ENCODE assay signal across 9 mouse cellular contexts in the genomic region with DNA sequence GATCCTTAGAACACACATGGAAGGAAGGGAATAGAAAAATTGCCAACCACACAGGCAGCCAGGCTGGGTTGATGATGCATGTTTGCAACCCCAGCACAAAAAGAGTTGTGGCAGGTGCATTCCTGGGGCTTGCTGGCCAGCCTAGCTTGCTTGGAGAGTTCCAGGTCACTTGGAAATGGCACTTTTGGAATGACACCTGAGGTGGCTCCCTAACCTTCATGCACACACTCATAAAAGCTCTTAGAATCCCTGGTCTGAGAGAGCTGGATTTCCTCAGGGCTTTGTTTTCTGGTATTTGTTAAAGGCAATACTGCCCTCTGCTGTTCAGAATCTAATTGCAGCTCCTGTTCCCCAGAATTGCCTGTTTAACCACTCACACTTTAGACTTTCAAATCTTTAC.
A peak's percentile ranks its signal among the peaks of the same experiment; 100 is the strongest.
DNase-seq lines count a peak whose midpoint lies in the region; ATAC-seq and TF ChIP-seq lines count a peak whose summit lies in the region.
"Had no signal": no experiment of that assay in that cellular context is flagged by ENCODE, and none has a peak within 500 bp of the region (broad histone marks: within the 10 kb centered on the region; RNA-seq: fewer than 3 reads in every experiment).

No protein-coding gene starts in this region.

- H3K4me3 ChIP-seq in forebrain, embryonic 13.5 days: no peak overlapping the region
- no peak overlapping the region for H3K4me3 ChIP-seq in hindbrain, embryonic 15.5 days
- H3K4me3 ChIP-seq: lung, embryonic 15.5 days had no signal

- in situ Hi-C loops in Patski (cut with MboI; ENCODE audit: low pct_unique_long_range_greater_than_20kb): loop anchor here (5.0 kb wide), 1 partner anchor 884 kb away; no protein-coding TSS in a partner anchor

- H3K27me3 ChIP-seq in Patski: no peaks in the 10 kb centered on the region
- no peaks in the 10 kb centered on the region for H3K27me3 ChIP-seq in forebrain, embryonic 13.5 days
- H3K27me3 ChIP-seq in hindbrain, embryonic 15.5 days: no peaks in the 10 kb centered on the region
- H3K27me3 ChIP-seq: lung, embryonic 15.5 days had no signal

- no peak for DNase-seq in Patski (ENCODE audit: low read depth, low spot score)
- DNase-seq in c-Kit-positive CD71-positive TER-119-negative erythroid progenitor cells, embryonic 14.5 days (ENCODE audit: low read depth): peak; percentile 34
- DNase-seq in layer of hippocampus, postnatal 14 days (ENCODE audit: low spot score in 2 of 2): peak; percentile 51 to 87
- peak; percentile 79 for DNase-seq in lung, postnatal 25 days (ENCODE audit: low spot score)
- DNase-seq in retina, adult 2 months (ENCODE audit: low read depth, low spot score): peak; percentile 65

- H3K4me1 ChIP-seq in forebrain, embryonic 13.5 days: peaks cover 3% of the 10 kb centered on the region; the same call in 1 of the 2 replicates
- H3K4me1 ChIP-seq in hindbrain, embryonic 15.5 days (replicated peaks): peaks cover 4% of the 10 kb centered on the region; the same call in 1 of the 2 replicates
- H3K4me1 ChIP-seq: lung, embryonic 15.5 days had no signal

- no peak overlapping the region for H3K4me2 ChIP-seq in forebrain, embryonic 13.5 days
- H3K4me2 ChIP-seq in hindbrain, embryonic 15.5 days: no peak overlapping the region
- H3K4me2 ChIP-seq: lung, embryonic 15.5 days had no signal

- H3K36me3 ChIP-seq in forebrain, embryonic 13.5 days (ENCODE audit: poor library complexity, severe bottlenecking): no peaks in the 10 kb centered on the region
- H3K36me3 ChIP-seq in hindbrain, embryonic 15.5 days: no peaks in the 10 kb centered on the region

- TF ChIP-seq CTCF in Patski (IDR thresholded peaks at IDR 0.05): peak; percentile 74

- H3K9me3 ChIP-seq in forebrain, embryonic 13.5 days (replicated peaks): no peaks in the 10 kb centered on the region
- H3K9me3 ChIP-seq in hindbrain, embryonic 15.5 days: no peaks in the 10 kb centered on the region
- H3K9me3 ChIP-seq: lung, embryonic 15.5 days had no signal

- H3K27ac ChIP-seq in forebrain, embryonic 13.5 days: no peak overlapping the region
- peak overlapping the region; percentile 11; the same call in 1 of the 2 replicates for H3K27ac ChIP-seq in hindbrain, embryonic 15.5 days (replicated peaks)
- H3K27ac ChIP-seq: lung, embryonic 15.5 days had no signal

- POLR2A ChIA-PET in Patski (lab: Charles Lee): no interaction called here

- no peak overlapping the region; the same call in 1 of the 2 replicates for H3K9ac ChIP-seq in forebrain, embryonic 13.5 days
- H3K9ac ChIP-seq in hindbrain, embryonic 15.5 days: no peak overlapping the region
- H3K9ac ChIP-seq: lung, embryonic 15.5 days had no signal

- ATAC-seq in Patski: peak; percentile 67
- peak; percentile 79 for ATAC-seq in forebrain, embryonic 13.5 days
- ATAC-seq in hindbrain, embryonic 15.5 days (ENCODE audit: low FRiP score, low read depth): peak; percentile 73
- no peak for ATAC-seq in erythroblast, adult 5-6 weeks (replicated peaks; ENCODE audit: low FRiP score, poor library complexity, severe bottlenecking)

- CTCF ChIA-PET in Patski (lab: Charles Lee): interaction anchor here (0.8 to 2.1 kb wide), 12 partner anchors 9 to 888 kb away, joined by 3 to 17 read pairs (median 4); no protein-coding TSS in a partner anchor
